Mouse (Mus musculus) kidney, embryonic 14.5 days (tissue): ENCODE data around the gene Atpif1. TPM values are rescaled to one million over a fixed set of nuclear protein-coding genes. Genes with fewer than 3 reads are reported as not detected.

Experiments
- ATAC-seq: fragments of 200-750 bp; cut with Nextera tagmentation; 2 replicates; pipeline ENCODE4 v1.8.0; 2017; ENCODE audit warnings: moderate number of reproducible peaks, mild to moderate bottlenecking, moderate TSS enrichment, moderate library complexity; ENCODE audit not compliant: low FRiP score, low TSS enrichment
- H3K27ac ChIP-seq: fragments of 300-500 bp; sonication (generic); 2 replicates; pipeline ENCODE4 v1.5.1; 2014; ENCODE audit warnings: low read depth, mild to moderate bottlenecking, low read length, moderate library complexity, mixed read lengths
- H3K27me3 ChIP-seq: fragments of 300-500 bp; sonication (generic); 2 replicates; pipeline ENCODE4 v1.6.1; 2014; ENCODE audit warnings: mild to moderate bottlenecking, low read length; ENCODE audit not compliant: control insufficient read depth, insufficient read depth
- H3K36me3 ChIP-seq: fragments of 300-500 bp; sonication (generic); 2 replicates; pipeline ENCODE4 v1.6.1; 2014; ENCODE audit warnings: low read length, mixed read lengths; ENCODE audit not compliant: control insufficient read depth, insufficient read depth
- H3K4me1 ChIP-seq: fragments of 300-500 bp; sonication (generic); 2 replicates; pipeline ENCODE4 v1.6.1; 2014; ENCODE audit warnings: low read length, mixed read lengths; ENCODE audit not compliant: control insufficient read depth, insufficient read depth
- H3K4me2 ChIP-seq: fragments of 300-500 bp; sonication (generic); replicated peaks from 2 replicates; pipeline ENCODE4 v1.6.1; 2014; ENCODE audit warnings: low read depth, mild to moderate bottlenecking, low read length
- H3K4me3 ChIP-seq: fragments of 300-500 bp; sonication (generic); 2 replicates; pipeline ENCODE4 v1.5.1; 2014; ENCODE audit warnings: mild to moderate bottlenecking, low read length
- H3K9ac ChIP-seq: fragments of 300-500 bp; sonication (generic); 2 replicates; pipeline ENCODE4 v1.6.1; 2014; ENCODE audit warnings: low read depth, mild to moderate bottlenecking, low read length, moderate library complexity
- H3K9me3 ChIP-seq: fragments of 300-500 bp; sonication (generic); 2 replicates; pipeline ENCODE4 v1.6.1; 2016; ENCODE audit warnings: low read length; ENCODE audit not compliant: control insufficient read depth
- WGBS: fragments of 180-500 bp; shearing (Covaris S2); extraction: QIAGEN DNeasy Blood & Tissue Kit; methylation state at CpG from one replicate; pipeline ENCODE4 v1.1.7; 2014; 5-methylcytosine and 5-hydroxymethylcytosine counted together
- polyA plus RNA-seq: library from polyadenylated mRNA; unstranded; fragments of >200 nt; fragmentation: Nextera tagmentation; extraction: Ambion mirVana; gene quantifications from 2 replicates; pipeline ENCODE4 v1.2.1, GENCODE M21; 2014

The Atpif1 gene
- polyA plus RNA-seq: 1,253 and 1,671 TPM in 2 replicates

- H3K4me3 ChIP-seq: peak within 1 kb of the TSS; percentile 75
- peak; percentile 84 for ATAC-seq
- 1% methylated on average over 63 of the region's 63 CpGs for WGBS
Measured at GRCm38 (mm10) chr4:132532981-132533916, at the start of gene Atpif1. Gene Atpif1 (minus strand): TSS chr4:132533659.

GRCm38 (mm10) chr4:132574809-132575347 is 41.4 kb upstream of the Atpif1 start:
- H3K27ac ChIP-seq: no peak overlapping the region
- no peaks in the 10 kb centered on the region for H3K9me3 ChIP-seq
- no peak overlapping the region for H3K4me3 ChIP-seq
- H3K27me3 ChIP-seq: no peaks in the 10 kb centered on the region
- no peak overlapping the region for H3K4me2 ChIP-seq
- 80% methylated on average over 1 of the region's 1 CpGs for WGBS
- H3K36me3 ChIP-seq: no peaks in the 10 kb centered on the region
- ATAC-seq: no peak
- H3K4me1 ChIP-seq: no peaks in the 10 kb centered on the region
- H3K9ac ChIP-seq: no peak overlapping the region

More at GRCm38 (mm10) chr4:132532981-132533916, at the start of gene Atpif1:
- H3K9me3 ChIP-seq: no peaks in the 10 kb centered on the region
- H3K36me3 ChIP-seq: peaks cover 24% of the 10 kb centered on the region
- H3K4me2 ChIP-seq: peak within 1 kb of the TSS; percentile 73
- no peaks in the 10 kb centered on the region for H3K27me3 ChIP-seq
- H3K9ac ChIP-seq: peak within 1 kb of the TSS; percentile 90
- peaks cover 8% of the 10 kb centered on the region; the same call in 1 of the 2 replicates for H3K4me1 ChIP-seq
- H3K27ac ChIP-seq: peak within 1 kb of the TSS; percentile 91

- Histone ChIP-seq H3K9me3 (no peaks in the 10 kb centered on the region), H3K27me3 (no peaks in the 10 kb centered on the region), H3K9ac (no peak overlapping the region), H3K4me1 (no peaks in the 10 kb centered on the region), H3K27ac (no peak overlapping the region), H3K4me2 (no peak overlapping the region), H3K4me3 (no peak overlapping the region), H3K36me3 (no peaks in the 10 kb centered on the region)
- no peak for ATAC-seq
- 61% methylated on average over 11 of the region's 11 CpGs for WGBS
Measured at GRCm38 (mm10) chr4:132573327-132573726, 39.9 kb upstream of the Atpif1 start.

- Histone ChIP-seq H3K27me3 (no peaks in the 10 kb centered on the region), H3K9me3 (no peaks in the 10 kb centered on the region), H3K9ac (no peak overlapping the region), H3K4me3 (no peak overlapping the region), H3K27ac (no peak overlapping the region), H3K4me2 (no peak overlapping the region), H3K4me1 (no peaks in the 10 kb centered on the region), H3K36me3 (no peaks in the 10 kb centered on the region)
- no peak for ATAC-seq
- 75% methylated on average over 9 of the region's 9 CpGs for WGBS
Measured at GRCm38 (mm10) chr4:132571190-132571589, 37.7 kb upstream of the Atpif1 start.

GRCm38 (mm10) chr4:132569115-132569514 is 35.7 kb upstream of the Atpif1 start:
- Histone ChIP-seq H3K9me3 (no peaks in the 10 kb centered on the region), H3K4me3 (no peak overlapping the region), H3K36me3 (no peaks in the 10 kb centered on the region), H3K4me2 (no peak overlapping the region), H3K4me1 (no peaks in the 10 kb centered on the region), H3K27ac (no peak overlapping the region), H3K27me3 (no peaks in the 10 kb centered on the region), H3K9ac (no peak overlapping the region)
- no peak for ATAC-seq
- WGBS: 94% methylated on average over 5 of the region's 5 CpGs

- Histone ChIP-seq H3K27ac (no peak overlapping the region), H3K4me1 (no peaks in the 10 kb centered on the region), H3K4me2 (no peak overlapping the region), H3K4me3 (no peak overlapping the region), H3K9me3 (no peaks in the 10 kb centered on the region), H3K27me3 (no peaks in the 10 kb centered on the region), H3K9ac (no peak overlapping the region), H3K36me3 (no peaks in the 10 kb centered on the region)
- ATAC-seq: no peak
- 72% methylated on average over 9 of the region's 9 CpGs for WGBS
Measured at GRCm38 (mm10) chr4:132567361-132567779, 33.9 kb upstream of the Atpif1 start.

- Histone ChIP-seq H3K9me3 (no peaks in the 10 kb centered on the region), H3K4me2 (no peak overlapping the region), H3K4me3 (no peak overlapping the region), H3K27me3 (no peaks in the 10 kb centered on the region), H3K36me3 (no peaks in the 10 kb centered on the region), H3K4me1 (no peaks in the 10 kb centered on the region), H3K9ac (no peak overlapping the region), H3K27ac (no peak overlapping the region)
- ATAC-seq: no peak
- 75% methylated on average over 12 of the region's 12 CpGs for WGBS
Measured at GRCm38 (mm10) chr4:132565089-132565747, 31.8 kb upstream of the Atpif1 start.

GRCm38 (mm10) chr4:132563965-132564364 is 30.5 kb upstream of the Atpif1 start, which contains the start of gene Ptafr:
Gene Ptafr (plus strand): TSS chr4:132564067.
- no peaks in the 10 kb centered on the region for H3K9me3 ChIP-seq
- H3K27me3 ChIP-seq: no peaks in the 10 kb centered on the region
- ATAC-seq: no peak
- no peaks in the 10 kb centered on the region for H3K4me1 ChIP-seq
- H3K9ac ChIP-seq: no peak within 1 kb of the TSS; the same call in 1 of the 2 replicates
- H3K36me3 ChIP-seq: no peaks in the 10 kb centered on the region
- WGBS: 24% methylated on average over 4 of the region's 4 CpGs
- no peak within 1 kb of the TSS for H3K4me2 ChIP-seq
- no peak within 1 kb of the TSS for H3K4me3 ChIP-seq
- H3K27ac ChIP-seq: no peak within 1 kb of the TSS
